Mouse (Mus musculus) thymus, adult 18-20 months (tissue): ENCODE data around the gene Usp6nl.

ENCODE experiments used
- DNase-seq, 2 experiments: peaks; one replicate each; pipeline ENCODE4 v3.0.0; 2022; ENCODE audit warnings: mixed read lengths in 2 of 2

Gene Usp6nl

DNA sequence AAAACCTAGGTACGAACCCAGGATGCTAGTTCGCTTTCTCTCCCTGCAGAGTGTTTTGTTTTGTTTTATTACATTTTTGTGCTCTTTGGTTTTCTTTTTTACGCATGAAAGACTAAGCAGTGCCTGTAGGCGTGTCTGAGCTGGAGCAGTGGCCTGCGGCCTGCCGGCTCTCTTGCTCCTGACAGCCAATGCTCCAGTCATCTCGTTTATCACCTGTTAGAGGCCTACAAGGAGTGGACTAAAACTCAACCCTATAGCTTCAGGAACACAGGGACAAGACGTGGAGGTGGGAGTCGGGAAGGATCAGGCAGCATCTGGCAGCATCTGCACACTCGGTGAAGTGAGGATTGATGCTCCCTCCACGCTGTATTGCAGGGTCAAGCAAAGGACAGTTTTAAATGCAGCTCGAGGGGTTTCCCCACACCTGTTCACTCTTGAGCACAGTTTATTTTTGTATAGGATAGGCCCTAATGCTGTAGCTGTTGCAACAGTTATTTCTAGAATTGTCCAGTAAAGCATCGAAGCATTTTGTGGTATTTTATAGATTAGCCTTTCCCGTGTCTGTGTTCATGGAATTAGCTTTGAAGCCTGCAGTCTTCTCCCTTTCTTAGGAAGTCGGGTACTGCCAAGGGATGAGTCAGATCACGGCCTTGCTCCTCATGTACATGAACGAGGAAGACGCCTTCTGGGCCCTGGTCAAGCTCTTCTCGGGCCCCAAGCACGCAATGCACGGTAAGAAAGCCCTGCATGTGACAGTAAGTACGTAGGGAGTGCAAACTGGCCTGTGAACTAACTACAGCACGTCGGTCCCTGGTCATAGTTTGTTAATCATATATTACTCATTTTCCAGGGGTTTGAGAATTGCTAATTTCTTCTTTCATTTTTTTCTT lies 101.4 kb downstream of the Usp6nl start:
- DNase-seq, result peak in 1 of 2 experiments; percentile 1

DNA sequence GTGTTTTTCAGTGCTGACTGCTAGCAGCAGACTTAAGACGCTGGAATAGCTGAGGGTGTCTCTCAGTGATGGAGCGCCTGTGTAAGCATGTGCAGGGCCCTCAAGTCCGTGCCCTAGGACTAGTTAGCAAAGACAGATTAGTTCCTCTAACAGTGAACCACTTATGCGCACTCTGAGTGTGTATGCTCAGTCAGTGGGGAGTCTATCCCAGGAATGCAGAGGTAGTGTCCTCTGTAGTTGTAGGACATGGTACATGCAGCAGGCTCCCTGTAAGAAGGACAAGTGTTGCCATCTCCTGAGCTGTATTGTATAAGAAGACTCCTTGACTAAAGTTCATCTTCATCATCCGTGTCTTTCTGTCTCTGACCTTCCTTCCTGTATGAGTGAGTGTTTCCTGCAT lies 102.4 kb downstream of the Usp6nl start:
- peak in 1 of 2 experiments; percentile 0 for DNase-seq

- DNase-seq, result no peak
These were observed 113.9 kb downstream of the Usp6nl start for GRCm38 (mm10) chr2:6436085-6436950.

DNA sequence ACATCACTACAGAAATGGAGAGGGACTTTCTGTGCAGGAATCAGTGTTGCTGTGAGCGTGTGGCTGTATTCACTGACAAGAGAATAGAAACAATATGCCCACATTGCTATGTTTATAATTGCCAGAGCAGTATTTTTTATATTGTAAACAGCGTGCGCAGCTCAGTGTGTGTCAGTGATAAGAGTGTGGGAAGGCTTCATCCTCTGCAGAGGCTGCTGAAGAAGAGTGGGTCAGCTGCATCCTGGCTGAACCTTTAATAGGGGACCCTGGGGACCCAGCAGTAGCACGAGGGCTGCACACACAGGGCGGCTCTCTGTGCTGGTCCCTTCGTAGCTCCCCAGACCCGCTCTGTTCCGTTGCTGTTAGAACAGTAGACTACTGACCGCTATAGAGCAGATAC lies 119.2 kb downstream of the Usp6nl start:
- DNase-seq, result no peak

- no peak for DNase-seq
These were observed 119.8 kb downstream of the Usp6nl start for GRCm38 (mm10) chr2:6442302-6442701.

GRCm38 (mm10) chr2:6444015-6444414 lies 121.5 kb downstream of the Usp6nl start:
- no peak for DNase-seq

DNA sequence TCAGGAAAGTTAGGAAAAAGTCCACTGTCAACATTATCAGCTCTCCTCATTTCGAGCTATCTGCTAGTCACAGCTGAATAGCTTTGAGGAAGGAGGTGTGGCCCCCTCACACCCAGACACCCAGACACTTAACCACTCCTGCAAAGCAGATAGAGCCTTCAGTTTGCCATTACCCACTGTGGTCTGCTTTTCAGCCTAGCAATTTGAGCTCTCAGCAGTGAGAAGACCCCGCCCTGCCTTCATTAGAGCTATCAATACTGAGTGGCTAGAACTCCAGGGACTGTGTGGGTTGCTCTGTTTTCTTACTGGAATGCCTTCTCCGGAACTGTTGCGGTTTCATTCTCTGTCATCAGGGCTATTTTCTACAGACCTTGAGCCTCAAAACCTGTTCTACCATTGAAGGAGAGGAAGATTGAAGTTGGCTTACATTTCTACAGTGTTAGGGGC lies 122.3 kb downstream of the Usp6nl start:
- DNase-seq, result no peak

GRCm38 (mm10) chr2:6445858-6446257 lies 123.4 kb downstream of the Usp6nl start:
- DNase-seq, result no peak

DNA sequence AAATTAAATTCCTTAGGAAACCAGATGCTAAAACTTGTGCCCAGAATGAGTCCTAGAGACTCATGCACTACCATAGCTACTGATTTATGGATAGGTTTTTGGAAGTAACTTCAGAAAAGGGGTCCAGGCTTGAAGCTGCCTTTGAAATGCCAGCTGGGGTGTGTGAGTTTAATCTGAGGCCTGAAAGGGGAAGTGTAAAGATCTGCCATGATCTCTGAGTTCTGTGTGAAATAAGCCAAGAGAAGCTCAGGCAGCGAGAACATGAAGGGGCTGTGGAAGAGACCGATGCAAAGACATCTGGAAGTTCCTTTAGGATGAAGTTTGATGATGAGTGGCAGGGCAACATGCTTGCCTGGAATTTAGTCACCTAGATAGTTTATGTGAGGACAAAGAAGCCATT lies 126.4 kb downstream of the Usp6nl start:
- no peak for DNase-seq

- DNase-seq, result no peak
These were observed 127.2 kb downstream of the Usp6nl start for GRCm38 (mm10) chr2:6449656-6450055.

DNA sequence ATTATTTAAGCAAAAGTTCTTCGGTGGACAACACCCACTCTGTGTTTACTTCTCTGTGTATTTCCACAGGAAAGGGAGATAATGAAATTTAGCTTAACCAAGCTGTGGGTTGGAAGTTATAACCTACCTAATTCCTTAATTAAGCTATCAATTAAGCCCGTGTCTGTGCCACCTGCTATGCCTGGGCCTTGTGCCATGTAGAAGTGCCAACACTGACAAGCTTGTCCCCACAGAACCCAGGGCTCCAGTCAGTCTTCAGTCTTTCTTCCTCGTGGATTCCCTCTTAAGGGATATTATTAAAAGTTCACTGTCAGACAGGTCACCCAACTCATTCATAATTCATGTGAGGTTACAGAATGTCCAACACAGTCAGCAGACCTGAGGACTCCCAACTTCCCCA lies 128.1 kb downstream of the Usp6nl start:
- DNase-seq, result no peak

- no peak for DNase-seq
These were observed 132.6 kb downstream of the Usp6nl start for GRCm38 (mm10) chr2:6454941-6455516.

GRCm38 (mm10) chr2:6459282-6460047 lies 137.0 kb downstream of the Usp6nl start:
- peak; percentile 39 to 70 for DNase-seq

DNA sequence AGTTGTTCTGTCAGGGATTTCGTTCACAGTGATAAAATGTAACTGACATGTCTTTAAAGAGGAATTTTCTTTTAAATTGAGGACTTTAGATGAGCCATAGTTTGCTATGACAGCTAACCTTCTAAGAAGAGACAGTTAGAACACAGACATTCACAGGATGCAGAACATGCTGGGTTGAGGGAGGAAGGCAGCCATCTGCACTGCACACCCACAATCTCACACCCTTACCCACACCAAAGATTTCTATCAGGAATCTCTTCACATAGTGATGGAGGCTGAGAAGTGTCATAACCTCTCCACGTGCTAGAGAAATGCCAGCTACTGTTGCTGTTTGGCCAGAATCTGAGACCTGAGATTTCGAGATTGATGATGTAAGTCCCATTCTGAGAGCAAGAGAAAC lies 139.8 kb downstream of the Usp6nl start:
- no peak for DNase-seq

- DNase-seq, result no peak
These were observed 141.6 kb downstream of the Usp6nl start for GRCm38 (mm10) chr2:6463772-6464661.

DNA sequence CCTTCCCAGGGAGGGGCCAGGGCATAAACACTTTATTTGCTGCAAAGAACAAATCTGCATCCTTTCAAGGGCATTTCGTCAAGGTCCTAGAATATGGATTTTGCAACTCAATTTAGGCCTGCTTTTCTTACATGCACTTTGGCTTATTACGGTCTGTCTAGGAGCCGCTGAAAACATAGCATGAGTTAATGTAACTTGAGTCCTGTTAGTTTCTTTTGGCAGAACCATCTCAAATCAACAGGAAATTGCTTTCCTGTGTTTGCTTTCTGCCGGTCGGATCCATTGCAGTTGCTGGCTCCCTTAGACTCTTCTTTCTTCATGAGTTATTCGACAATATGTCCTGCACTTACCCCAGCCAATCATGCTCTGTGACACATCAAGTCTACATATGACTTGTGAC lies 143.9 kb downstream of the Usp6nl start:
- no peak for DNase-seq

GRCm38 (mm10) chr2:6467318-6467717 lies 144.9 kb downstream of the Usp6nl start:
- no peak for DNase-seq

DNA sequence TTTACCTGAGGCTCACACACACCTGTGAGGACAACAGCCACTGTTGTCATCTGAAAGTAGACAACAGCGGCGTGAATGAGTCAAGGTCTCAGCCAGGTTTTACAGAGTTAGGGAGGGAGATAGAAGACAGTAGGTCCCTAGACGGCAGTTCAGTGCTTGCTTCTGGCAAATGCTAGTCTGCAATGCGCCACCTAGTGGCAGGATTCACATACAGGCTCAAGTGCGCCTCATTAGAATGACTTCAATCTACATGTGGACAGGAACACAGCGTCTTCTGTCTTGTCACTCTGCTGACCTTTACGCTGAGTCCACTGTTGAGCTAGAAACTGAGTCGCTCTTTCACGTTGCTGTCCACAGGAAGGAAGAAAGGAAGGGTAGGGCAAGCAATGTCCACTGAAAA lies 146.7 kb downstream of the Usp6nl start:
- DNase-seq, result peak; percentile 26 to 36

- no peak for DNase-seq
These were observed 148.7 kb downstream of the Usp6nl start for GRCm38 (mm10) chr2:6471110-6471611.

GRCm38 (mm10) chr2:6473829-6474228 lies 151.4 kb downstream of the Usp6nl start:
- no peak for DNase-seq

DNA sequence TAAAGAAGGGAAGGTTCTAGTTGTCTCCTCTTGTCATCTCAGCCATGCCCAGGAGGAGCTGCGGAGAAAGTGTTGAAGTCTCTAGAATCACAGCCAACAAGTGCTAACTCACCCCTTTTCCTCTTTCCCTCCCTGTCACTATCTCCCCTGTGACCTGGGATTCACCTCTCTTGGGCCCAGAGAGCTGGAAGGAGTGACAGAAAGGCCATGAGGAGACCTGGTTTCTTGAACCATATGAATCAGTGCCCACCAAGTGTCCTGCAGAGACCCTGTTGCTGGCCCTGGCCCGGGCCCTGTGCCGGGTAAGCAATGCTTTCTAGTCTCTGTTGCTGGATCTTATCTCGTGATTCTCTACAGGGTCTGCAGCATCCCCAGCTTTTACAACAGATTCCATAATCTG lies 155.4 kb downstream of the Usp6nl start:
- no peak for DNase-seq
